Mouse (Mus musculus) MEL (cell line): ENCODE data around the gene Boll. TPM values are rescaled to one million over a fixed set of nuclear protein-coding genes. Genes with fewer than 3 reads are reported as not detected.

ENCODE experiments used
- DNase-seq: peaks from one replicate; pipeline ENCODE4 v3.0.0; 2011; ENCODE audit warnings: low read depth, low spot score
- H3K27ac ChIP-seq: 2 replicates; pipeline ENCODE4 v1.5.1; 2012; ENCODE audit warnings: low read depth, mild to moderate bottlenecking, control low read depth, low read length, moderate library complexity; ENCODE audit not compliant: control insufficient read depth
- H3K27me3 ChIP-seq, 2 experiments: fragments of 150-350 bp in 1 of 2; sonication (generic) in 1 of 2; 2 replicates each; pipeline ENCODE4 v1.6.1; 2012; ENCODE audit warnings: low read length in 2 of 2, mild to moderate bottlenecking in 2 of 2, improper control_type of control experiment in 1 of 2, moderate library complexity in 1 of 2; ENCODE audit not compliant: insufficient read depth in 2 of 2, control insufficient read depth in 1 of 2
- H3K36me3 ChIP-seq, 2 experiments: 2 replicates each; pipeline ENCODE4 v1.6.1; 2012 to 2014; ENCODE audit warnings: low read length in 2 of 2, improper control_type of control experiment in 1 of 2, inconsistent platforms in 1 of 2, mild to moderate bottlenecking in 1 of 2; ENCODE audit not compliant: insufficient read depth in 2 of 2, control insufficient read depth in 1 of 2
- H3K4me1 ChIP-seq, 2 experiments: fragments of 150-350 bp in 1 of 2; sonication (generic) in 1 of 2; 2 replicates each; pipeline ENCODE4 v1.6.1; 2012; ENCODE audit warnings: low read length in 2 of 2, improper control_type of control experiment in 1 of 2, mild to moderate bottlenecking in 1 of 2; ENCODE audit not compliant: insufficient read depth in 2 of 2, control insufficient read depth in 1 of 2
- H3K4me3 ChIP-seq, 2 experiments: fragments of 150-350 bp in 1 of 2; sonication (generic) in 1 of 2; 2 replicates each; pipeline ENCODE4 v1.5.1; 2012; ENCODE audit warnings: low read depth in 2 of 2, low read length in 2 of 2, mild to moderate bottlenecking in 2 of 2, moderate library complexity in 2 of 2, control low read depth in 1 of 2, improper control_type of control experiment in 1 of 2; ENCODE audit not compliant: control insufficient read depth in 1 of 2, insufficient read depth in 1 of 2
- H3K79me2 ChIP-seq: 2 replicates; pipeline ENCODE4 v1.6.1; 2012; ENCODE audit warnings: mild to moderate bottlenecking, low read length, moderate library complexity; ENCODE audit not compliant: control insufficient read depth, poor library complexity, insufficient read depth
- H3K9ac ChIP-seq: 2 replicates; pipeline ENCODE4 v1.6.1; 2012; ENCODE audit warnings: low read depth, mild to moderate bottlenecking, control low read depth, low read length, moderate library complexity; ENCODE audit not compliant: control insufficient read depth, poor library complexity, severe bottlenecking
- H3K9me3 ChIP-seq: fragments of 150-350 bp; sonication (generic); replicated peaks from 2 replicates; pipeline ENCODE4 v1.6.1; 2012; ENCODE audit warnings: mild to moderate bottlenecking, low read length, improper control_type of control experiment, moderate library complexity; ENCODE audit not compliant: insufficient read depth
- CHD1 ChIP-seq: IDR thresholded peaks from 2 replicates; pipeline ENCODE4 v1.6.1; 2012; ENCODE audit warnings: low read depth, mild to moderate bottlenecking, inconsistent platforms, low read length, improper control_type of control experiment
- CHD2 ChIP-seq: IDR thresholded peaks from 2 replicates; pipeline ENCODE4 v1.6.1; 2011; ENCODE audit warnings: low read length, improper control_type of control experiment
- EP300 ChIP-seq, 2 experiments: IDR thresholded peaks; 2 replicates each; pipeline ENCODE4 v1.6.1; 2011; ENCODE audit warnings: improper control_type of control experiment in 2 of 2, low read length in 2 of 2, low read depth in 1 of 2, mild to moderate bottlenecking in 1 of 2
- ETS1 ChIP-seq: IDR thresholded peaks from 2 replicates; pipeline ENCODE4 v1.6.1; 2012; ENCODE audit warnings: low read depth, mild to moderate bottlenecking, inconsistent platforms, low read length, improper control_type of control experiment, moderate library complexity
- GABPA ChIP-seq: IDR thresholded peaks from 2 replicates; pipeline ENCODE4 v1.6.1; 2012; ENCODE audit warnings: low read depth, mild to moderate bottlenecking, inconsistent platforms, low read length, improper control_type of control experiment, moderate library complexity
- GATA1 ChIP-seq: IDR thresholded peaks from 2 replicates; pipeline ENCODE4 v1.6.1; 2011; ENCODE audit warnings: low read depth, low read length, improper control_type of control experiment
- HCFC1 ChIP-seq: IDR thresholded peaks from 2 replicates; pipeline ENCODE4 v1.6.1; 2012; ENCODE audit warnings: low read depth, mild to moderate bottlenecking, inconsistent platforms, low read length, improper control_type of control experiment, moderate library complexity
- JUND ChIP-seq: IDR thresholded peaks from 2 replicates; pipeline ENCODE4 v1.6.1; 2011; ENCODE audit warnings: low read depth, mild to moderate bottlenecking, improper control_type of control experiment, low read length
- KAT2A ChIP-seq: conservative IDR thresholded peaks from 2 replicates; pipeline ENCODE4 v1.6.1; 2012; ENCODE audit warnings: low read depth, low read length, improper control_type of control experiment, inconsistent platforms
- MAX ChIP-seq: IDR thresholded peaks from 2 replicates; pipeline ENCODE4 v1.6.1; 2011; ENCODE audit warnings: low read length, improper control_type of control experiment
- MAZ ChIP-seq: IDR thresholded peaks from 2 replicates; pipeline ENCODE4 v1.6.1; 2012; ENCODE audit warnings: low read depth, mild to moderate bottlenecking, inconsistent platforms, low read length, improper control_type of control experiment
- MEF2A ChIP-seq: IDR thresholded peaks from 2 replicates; pipeline ENCODE4 v1.6.1; 2014; ENCODE audit warnings: low read depth, mild to moderate bottlenecking, inconsistent platforms, low read length, improper control_type of control experiment; ENCODE audit not compliant: poor library complexity, insufficient replicate concordance, severe bottlenecking; ENCODE audit errors: extremely low read depth
- MYB ChIP-seq: IDR thresholded peaks from 2 replicates; pipeline ENCODE4 v1.6.1; 2011; ENCODE audit warnings: mild to moderate bottlenecking, low read depth, low read length, improper control_type of control experiment
- POLR2AphosphoS5 ChIP-seq: IDR thresholded peaks from 2 replicates; pipeline ENCODE4 v1.6.1; 2012; ENCODE audit warnings: low read depth, borderline replicate concordance, mild to moderate bottlenecking, inconsistent platforms, low read length, moderate library complexity, mixed read lengths
- RCOR1 ChIP-seq: IDR thresholded peaks from 2 replicates; pipeline ENCODE4 v1.6.1; 2012; ENCODE audit warnings: low read depth, mild to moderate bottlenecking, inconsistent platforms, low read length, improper control_type of control experiment
- SIN3A ChIP-seq: IDR thresholded peaks from 2 replicates; pipeline ENCODE4 v1.6.1; 2012; ENCODE audit warnings: low read length, improper control_type of control experiment, inconsistent platforms
- SMC3 ChIP-seq: IDR thresholded peaks from 2 replicates; pipeline ENCODE4 v1.6.1; 2011; ENCODE audit warnings: low read depth, low read length, improper control_type of control experiment
- TAL1 ChIP-seq: IDR thresholded peaks from 2 replicates; pipeline ENCODE4 v1.6.1; 2012; ENCODE audit warnings: mild to moderate bottlenecking, inconsistent platforms, low read length, moderate library complexity, mixed read lengths
- TBP ChIP-seq: IDR thresholded peaks from 2 replicates; pipeline ENCODE4 v1.8.0; 2011; ENCODE audit warnings: low read depth, low read length, improper control_type of control experiment
- TCF12 ChIP-seq: IDR thresholded peaks from 2 replicates; pipeline ENCODE4 v1.6.1; 2014; ENCODE audit warnings: low read depth, mild to moderate bottlenecking, inconsistent platforms, low read length, improper control_type of control experiment, moderate library complexity
- USF1 ChIP-seq: IDR thresholded peaks from 2 replicates; pipeline ENCODE4 v1.6.1; 2014; ENCODE audit warnings: low read depth, mild to moderate bottlenecking, inconsistent platforms, low read length, improper control_type of control experiment, moderate library complexity
- ZC3H11A ChIP-seq: IDR thresholded peaks from 2 replicates; pipeline ENCODE4 v1.6.1; 2012; ENCODE audit warnings: low read depth, mild to moderate bottlenecking, inconsistent platforms, low read length, improper control_type of control experiment
- ZMIZ1 ChIP-seq: IDR thresholded peaks from 2 replicates; pipeline ENCODE4 v1.6.1; 2012; ENCODE audit warnings: low read depth, mild to moderate bottlenecking, inconsistent platforms, low read length, improper control_type of control experiment, moderate library complexity
- ZNF384 ChIP-seq: IDR thresholded peaks from 2 replicates; pipeline ENCODE4 v1.6.1; 2012; ENCODE audit warnings: low read depth, mild to moderate bottlenecking, inconsistent platforms, low read length, improper control_type of control experiment
- polyA plus RNA-seq, 2 experiments: library from polyadenylated mRNA; stranded (reverse) in 1 of 2; unstranded in 1 of 2; fragments of >175 nt in 1 of 2; fragments of >200 nt in 1 of 2; gene quantifications; 2 replicates each; pipeline versions ENCODE4 v1.2.1 to v1.2.4; 2012; ENCODE audit warnings: low replicate concordance in 2 of 2, low read depth in 1 of 2; ENCODE audit not compliant: insufficient read length in 2 of 2, insufficient read depth in 1 of 2, missing spikeins in 1 of 2
- total RNA-seq: library from RNA; depleted of rRNA; stranded (reverse); fragments of 300-350 nt; gene quantifications from 2 replicates; pipeline ENCODE4 v1.2.3, GENCODE M21; 2012

Boll gene
- total and polyA plus RNA-seq, 3 experiments, result not detected

- H3K79me2 ChIP-seq, result peaks cover 24% of the 10 kb centered on the region
- TF ChIP-seq ZNF384 (peak; percentile 93), RCOR1 (no peak), MAZ (no peak), ETS1 (no peak), TCF12 (no peak), MYB (no peak), ZC3H11A (no peak), SMC3 (no peak), KAT2A (no peak; the same call in 1 of the 2 replicates), ZMIZ1 (no peak), TBP (peak; percentile 95), MEF2A (no peak), POLR2AphosphoS5 (no peak), TAL1 (no peak), CHD1 (no peak), JUND (no peak), CHD2 (no peak), GATA1 (no peak), USF1 (no peak), EP300 (IDR thresholded peaks at IDR 0.05; ENCODE audit: low read depth in 1 of 2, low read length in 2 of 2) (no peak), SIN3A (no peak), HCFC1 (0 out of 2 replicates have a peak, but pooled peaks have one; percentile 21), GABPA (no peak), MAX (no peak)
- peaks cover 0 to 1% of the 10 kb centered on the region in 2 experiments; a peak in 2 of 4 replicates for H3K27me3 ChIP-seq
- peak overlapping the region; percentile 67 for H3K9ac ChIP-seq
- peak overlapping the region; percentile 65 to 77; a peak in 3 of 4 replicates for H3K4me3 ChIP-seq
- peaks cover 0 to 10% of the 10 kb centered on the region in 2 experiments; a peak in 3 of 4 replicates for H3K36me3 ChIP-seq
- H3K4me1 ChIP-seq, result peaks cover 3% of the 10 kb centered on the region in 2 experiments; a peak in 3 of 4 replicates
- peak; percentile 78 for DNase-seq
- 0 out of 2 replicates have a peak overlapping the region, but pooled peaks have one; percentile 27 for H3K27ac ChIP-seq
- H3K9me3 ChIP-seq, result no peaks in the 10 kb centered on the region
Measured at GRCm38 (mm10) chr1:55234910-55235520, 128.3 kb downstream of the Boll start.
